Mouse (Mus musculus) bone marrow, adult 2 months (tissue): Measurements from ENCODE around the gene Adam25.
"Not testable (repeated sequence)": the region's sequence is repeated elsewhere in the genome, so short reads cannot be mapped to it uniquely, and the experiment has no call there.

ENCODE experiments used
- CTCF ChIP-seq: fragments of 200-500 bp; IDR thresholded peaks from 2 replicates; pipeline ENCODE4 v1.5.1; 2011; ENCODE audit warnings: low read length, control low read depth; ENCODE audit not compliant: control insufficient read depth, insufficient read depth
- POLR2A ChIP-seq: fragments of 200-500 bp; IDR thresholded peaks from 2 replicates; pipeline ENCODE4 v1.6.1; 2011; ENCODE audit warnings: low read depth, mild to moderate bottlenecking, control low read depth, low read length, borderline replicate concordance; ENCODE audit not compliant: control insufficient read depth

DNA sequence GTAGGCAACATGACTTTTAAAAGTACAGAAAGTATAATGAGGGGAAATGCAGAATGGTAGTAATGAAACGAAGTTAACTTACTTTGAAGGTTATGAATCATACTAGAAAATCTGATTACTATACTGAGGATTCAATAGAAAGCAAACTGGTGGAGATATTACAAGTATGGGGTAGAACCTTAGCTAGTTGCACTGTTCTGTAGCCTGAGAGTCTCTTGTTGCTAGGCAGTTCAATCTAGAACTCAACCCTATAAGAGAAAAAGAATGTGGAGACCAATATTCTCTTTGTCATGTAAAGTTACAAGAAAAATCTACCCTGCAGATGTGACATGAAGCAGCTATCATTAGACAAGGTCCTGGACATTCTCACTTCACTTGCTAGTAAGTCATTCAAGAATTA lies 41.0 kb downstream of the Adam25 start, which contains the start of gene Adam20:
- not testable (repeated sequence) for TF ChIP-seq POLR2A, CTCF
